Mouse (Mus musculus): ENCODE measurements around the gene Fuca1. TPM values are rescaled to one million over a fixed set of nuclear protein-coding genes. Genes with fewer than 3 reads are reported as not detected.

The Fuca1 gene
- total RNA-seq (2023) = 47.9 TPM

DNA sequence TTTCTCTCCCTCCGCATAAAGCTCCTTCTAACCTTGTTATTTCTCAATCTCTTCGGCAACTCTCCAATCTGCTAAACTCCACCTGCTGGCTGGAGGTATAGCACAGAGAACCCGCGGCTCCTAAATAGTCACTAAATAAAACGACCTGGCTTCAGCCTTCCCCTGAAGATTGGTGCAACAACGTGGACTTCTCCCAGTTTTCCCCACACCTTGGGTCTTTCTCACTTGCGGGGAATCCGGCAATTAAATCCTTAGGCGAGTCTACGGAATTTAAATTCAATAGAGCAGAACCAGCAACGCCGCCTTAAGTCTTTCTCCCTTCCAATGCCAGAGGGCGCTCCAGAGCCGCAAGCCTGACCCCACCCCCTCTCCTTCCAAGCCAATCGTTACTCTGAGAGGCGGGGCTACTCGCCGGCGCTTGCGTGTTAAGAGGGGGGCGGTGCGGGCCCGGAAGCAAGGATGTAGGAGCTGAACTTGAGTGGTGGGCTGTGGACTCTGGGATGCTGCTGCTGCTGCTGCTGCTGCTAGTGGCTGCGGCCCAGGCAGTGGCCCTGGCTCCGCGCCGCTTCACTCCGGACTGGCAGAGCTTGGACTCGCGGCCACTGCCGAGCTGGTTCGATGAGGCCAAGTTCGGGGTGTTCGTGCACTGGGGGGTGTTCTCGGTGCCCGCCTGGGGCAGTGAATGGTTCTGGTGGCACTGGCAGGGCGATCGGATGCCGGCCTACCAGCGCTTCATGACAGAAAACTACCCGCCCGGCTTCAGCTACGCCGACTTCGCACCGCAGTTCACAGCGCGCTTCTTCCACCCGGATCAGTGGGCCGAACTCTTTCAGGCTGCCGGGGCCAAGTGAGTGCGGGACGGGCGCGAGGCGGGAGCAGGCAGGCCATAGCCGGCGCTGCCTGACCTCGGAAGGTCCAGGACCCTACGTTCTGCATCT, at the start of gene Fuca1:
Fuca1 (plus strand) TSS at position 432 of the 938 bp plus-strand sequence.

DNA sequence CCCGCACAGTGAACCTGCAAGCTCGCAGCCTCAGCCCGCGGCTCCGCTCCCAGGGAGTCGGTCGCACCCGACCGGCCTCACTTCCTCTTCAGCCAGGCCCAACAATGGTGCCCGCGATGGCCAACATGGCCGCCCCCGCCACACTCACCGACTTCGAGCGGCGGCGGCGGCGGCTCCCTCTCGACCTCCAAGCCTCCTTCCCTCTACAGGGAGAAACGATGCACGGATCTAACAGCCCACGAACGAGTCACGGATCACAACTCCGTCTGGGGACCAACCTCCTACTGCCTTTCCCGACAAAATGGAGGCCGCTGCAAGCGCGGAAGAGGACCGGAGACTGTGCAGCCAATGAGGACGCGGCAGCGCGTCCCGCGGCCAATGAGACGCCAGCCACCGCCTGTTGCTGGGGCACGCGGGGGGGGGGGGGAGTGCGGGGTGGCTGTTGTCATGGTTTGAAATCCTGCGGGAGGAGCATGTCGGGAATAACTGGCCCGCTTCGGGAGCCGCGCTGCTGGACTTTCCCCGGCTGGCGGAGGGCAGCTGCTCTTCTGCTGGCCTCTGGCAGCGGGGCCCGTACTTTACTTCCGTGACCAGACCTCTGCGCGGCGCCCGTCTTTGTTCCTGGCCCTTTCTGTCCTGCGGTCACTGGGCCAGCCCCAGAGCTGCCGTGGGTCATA, 46.9 kb upstream of the Fuca1 start, which contains the start of gene Pnrc2:
Pnrc2 (minus strand) TSS at position 325 of the 677 bp plus-strand sequence.

DNA sequence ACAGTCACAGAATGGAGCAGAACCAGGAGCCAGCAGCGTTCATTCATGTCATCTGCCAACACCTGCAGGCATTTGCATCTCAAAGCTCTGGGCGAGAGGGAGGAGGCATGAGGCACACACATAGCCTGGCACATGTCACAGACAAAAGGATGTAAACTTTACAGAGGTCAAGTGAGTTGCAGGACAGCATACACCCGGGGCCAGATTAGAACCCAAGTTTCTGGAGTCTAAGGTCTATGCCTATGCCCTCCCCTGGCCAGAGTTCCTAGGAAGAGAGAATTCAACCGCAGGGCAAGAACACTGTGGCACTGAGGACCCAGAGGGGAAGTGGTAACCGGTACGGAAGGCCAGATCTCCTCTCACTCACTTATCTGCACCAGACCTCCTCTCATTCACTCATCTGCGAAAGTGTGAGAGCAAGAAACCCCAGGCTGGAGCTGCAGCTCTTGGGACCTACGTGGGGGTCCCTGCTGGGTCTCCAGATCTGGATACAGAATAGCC, 25.4 kb upstream of the Fuca1 start, which contains the start of gene Cnr2:
Cnr2 (plus strand) TSS at position 324 of the 501 bp plus-strand sequence.

DNA sequence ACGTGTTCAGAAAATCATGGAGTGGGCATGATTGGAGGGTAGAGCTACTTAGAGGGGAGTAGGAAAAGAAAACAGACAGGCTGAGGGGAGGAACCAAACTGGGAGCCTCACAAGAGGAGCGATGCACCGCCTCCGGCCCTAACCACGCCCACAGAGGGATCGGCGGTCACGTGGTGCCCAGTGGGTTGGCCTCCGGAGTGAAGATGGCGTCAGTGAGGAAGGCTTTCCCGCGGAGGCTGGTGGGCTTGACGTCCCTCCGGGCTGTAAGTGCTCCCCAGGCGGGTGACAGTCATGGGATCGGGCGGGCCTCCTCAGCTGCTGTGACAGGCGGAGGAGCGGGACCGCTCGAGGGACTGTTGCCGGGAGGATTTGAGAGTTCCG, 25.7 kb downstream of the Fuca1 start, which contains the start of gene Hmgcl:
Hmgcl (plus strand) TSS at position 171 of the 381 bp plus-strand sequence.

DNA sequence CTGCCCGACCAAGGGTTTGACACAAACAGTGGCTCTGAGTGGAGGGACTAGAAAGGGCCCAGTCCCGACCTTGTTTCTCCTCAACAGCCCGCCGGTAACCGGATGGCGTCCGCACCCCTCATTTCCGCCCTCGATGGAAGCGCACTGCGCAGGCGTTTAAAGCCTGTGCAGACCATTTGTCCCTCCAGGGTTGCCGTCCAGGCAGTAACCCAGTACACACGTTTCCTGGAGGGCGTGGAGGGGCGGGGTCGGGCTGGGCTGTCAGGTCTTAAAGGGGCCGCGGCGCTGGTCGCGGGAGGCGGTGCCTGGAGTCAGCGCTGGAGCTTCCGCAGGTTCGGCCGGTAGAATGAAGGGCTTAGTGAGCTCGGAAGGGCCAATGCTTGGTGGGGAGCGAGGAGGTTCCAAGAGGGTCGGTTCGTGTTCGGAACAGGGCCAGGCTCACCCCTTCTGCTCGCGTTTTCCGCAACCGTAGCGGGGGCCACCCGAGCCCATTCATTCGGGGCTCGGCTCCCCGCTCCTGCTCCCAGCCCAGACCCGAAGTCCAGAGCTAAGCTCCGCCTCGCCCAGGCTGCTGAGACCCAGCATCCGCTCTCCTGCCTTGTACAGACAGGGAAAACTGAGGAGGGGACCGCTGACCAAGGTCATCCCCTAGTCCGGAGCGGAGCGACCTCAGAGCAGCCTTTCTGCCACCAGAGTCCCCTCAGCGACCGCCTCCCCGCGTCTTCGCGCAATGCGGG, 43.1 kb downstream of the Fuca1 start, which contains the start of gene Gale:
Gale (plus strand) TSS at position 271 of the 737 bp plus-strand sequence.

DNA sequence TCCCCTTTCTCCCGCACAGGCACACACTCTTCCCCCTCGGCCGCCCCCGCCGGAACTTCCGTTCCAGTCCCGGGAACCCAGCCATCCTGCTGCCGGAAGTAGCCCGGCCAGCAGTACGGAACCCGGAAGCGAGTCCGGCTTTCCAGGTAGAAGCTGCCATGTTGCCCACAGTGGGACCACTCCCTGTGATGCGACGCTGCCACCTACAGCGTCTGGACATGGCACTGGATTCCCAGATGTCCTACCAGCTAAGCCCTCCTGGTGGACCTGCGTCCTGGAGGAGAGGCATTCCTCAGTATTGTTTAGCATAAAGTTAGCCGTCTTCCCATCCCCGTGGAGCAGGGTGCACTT, 52.0 kb downstream of the Fuca1 start, which contains the start of gene Lypla2:
Lypla2 (minus strand) TSS at position 71 of the 351 bp plus-strand sequence.

DNA sequence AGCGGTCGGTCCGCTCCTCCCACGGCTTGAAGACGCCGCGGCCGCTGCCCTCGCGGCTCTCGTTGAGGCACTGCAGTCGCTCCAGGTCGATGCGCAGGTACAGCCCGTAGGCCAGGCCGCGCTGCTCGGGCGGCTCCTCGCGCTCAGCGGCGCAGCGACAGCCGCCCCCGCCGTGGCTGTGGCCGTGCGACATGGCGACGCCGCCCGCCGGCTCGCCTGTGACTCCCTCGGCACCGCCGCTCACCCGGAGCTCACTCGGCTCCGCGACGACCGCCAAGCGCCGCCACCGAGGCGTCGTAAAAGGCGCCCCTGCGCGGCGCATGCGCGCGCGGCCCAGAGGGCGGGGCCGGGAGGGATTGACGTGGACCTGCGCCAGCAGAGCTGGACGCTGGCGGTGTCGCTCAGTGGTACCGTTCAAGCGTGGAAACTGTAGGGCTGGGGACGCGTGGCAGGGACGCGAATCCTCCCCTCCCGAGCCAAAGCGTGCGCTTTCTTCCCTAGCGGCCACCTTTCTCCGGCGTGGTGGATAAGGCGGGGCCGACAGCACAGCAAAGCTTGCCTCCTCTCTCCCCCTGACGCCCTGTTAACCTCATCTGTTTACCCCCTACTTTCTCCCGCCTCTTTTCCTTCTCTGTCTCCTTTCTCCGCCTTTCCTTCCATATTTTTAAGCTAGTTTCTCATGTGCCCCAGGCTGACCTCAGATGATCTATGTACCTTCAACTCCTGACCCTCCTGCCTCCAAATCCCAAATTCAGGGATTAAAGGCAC, 66.6 kb downstream of the Fuca1 start, which contains the start of gene Pithd1:
Pithd1 (minus strand) TSS at position 322 of the 768 bp plus-strand sequence.

Other genes with a start within 250 kb of the Fuca1 start
- not detected for gene Ifnlr1, start 234.4 kb upstream of the Fuca1 start, total RNA-seq (2023)
- gene Il22ra1, start 192.6 kb upstream of the Fuca1 start, total RNA-seq (2023) = not detected
- gene Myom3, start 161.0 kb upstream of the Fuca1 start, total RNA-seq (2023) = not detected
- gene Srsf10, start 65.0 kb upstream of the Fuca1 start, total RNA-seq (2023) = 112 TPM
- gene Pnrc2, start 46.9 kb upstream of the Fuca1 start, total RNA-seq (2023) = 84.5 TPM
- 34.4 TPM for gene Cnr2, start 25.3 kb upstream of the Fuca1 start, total RNA-seq (2023)
- gene Hmgcl, start 25.7 kb downstream of the Fuca1 start, total RNA-seq (2023) = 23.6 TPM
- gene Gale, start 43.0 kb downstream of the Fuca1 start, total RNA-seq (2023) = 3.9 TPM
- 102 TPM for gene Lypla2, start 51.9 kb downstream of the Fuca1 start, total RNA-seq (2023)
- gene Pithd1, start 66.5 kb downstream of the Fuca1 start, total RNA-seq (2023) = 33.2 TPM
- 37.6 TPM for gene Eloa, start 101.0 kb downstream of the Fuca1 start, total RNA-seq (2023)
- gene Rpl11, start 132.7 kb downstream of the Fuca1 start, total RNA-seq (2023) = 1,297 TPM
- 24.1 TPM for gene Id3, start 222.8 kb downstream of the Fuca1 start, total RNA-seq (2023)